Mouse (Mus musculus) right cerebral cortex, postnatal 25 days (tissue): ENCODE results near the gene Guca2a.
"Not testable (repeated sequence)": the region's sequence is repeated elsewhere in the genome, so short reads cannot be mapped to it uniquely, and the experiment has no call there.

Experiments
- DNase-seq: peaks from one replicate; pipeline ENCODE4 v3.0.0; 2022

The Guca2a gene

GRCm38 (mm10) chr4:119637176-119637845 lies at the start of gene Guca2a:
Gene Guca2a (plus strand): TSS chr4:119637704.
- no peak for DNase-seq

- DNase-seq, result no peak
Measured at GRCm38 (mm10) chr4:119588037-119588436, 49.5 kb upstream of the Guca2a start.

DNA sequence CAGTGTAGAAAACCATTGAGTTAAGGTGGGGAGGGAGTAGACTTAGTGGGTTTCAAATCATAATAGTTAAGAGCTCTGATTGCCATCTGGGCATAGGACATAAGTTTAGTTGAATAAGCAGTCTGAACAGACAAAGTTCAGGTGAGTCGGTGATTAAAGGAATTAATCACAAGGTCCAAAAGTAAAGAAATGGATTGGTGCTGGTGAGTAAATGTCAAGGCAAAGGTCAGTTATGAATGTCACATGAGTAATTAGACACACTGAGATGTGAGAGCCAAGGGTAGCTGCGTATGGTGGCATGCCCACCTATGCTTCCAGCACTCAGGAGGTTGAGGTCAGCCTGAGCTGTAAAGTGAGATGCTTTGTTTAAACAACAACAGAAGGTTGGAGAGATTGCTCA lies 48.1 kb upstream of the Guca2a start:
- DNase-seq, result no peak

GRCm38 (mm10) chr4:119590027-119590426 lies 47.5 kb upstream of the Guca2a start:
- DNase-seq, result no peak

GRCm38 (mm10) chr4:119592479-119592878 lies 45.0 kb upstream of the Guca2a start:
- DNase-seq, result no peak

- DNase-seq, result no peak
Measured at GRCm38 (mm10) chr4:119594331-119594730, 43.2 kb upstream of the Guca2a start.

GRCm38 (mm10) chr4:119599605-119600004 lies 37.9 kb upstream of the Guca2a start:
- DNase-seq, result no peak

GRCm38 (mm10) chr4:119609488-119609887 lies 28.0 kb upstream of the Guca2a start:
- DNase-seq, result no peak

DNA sequence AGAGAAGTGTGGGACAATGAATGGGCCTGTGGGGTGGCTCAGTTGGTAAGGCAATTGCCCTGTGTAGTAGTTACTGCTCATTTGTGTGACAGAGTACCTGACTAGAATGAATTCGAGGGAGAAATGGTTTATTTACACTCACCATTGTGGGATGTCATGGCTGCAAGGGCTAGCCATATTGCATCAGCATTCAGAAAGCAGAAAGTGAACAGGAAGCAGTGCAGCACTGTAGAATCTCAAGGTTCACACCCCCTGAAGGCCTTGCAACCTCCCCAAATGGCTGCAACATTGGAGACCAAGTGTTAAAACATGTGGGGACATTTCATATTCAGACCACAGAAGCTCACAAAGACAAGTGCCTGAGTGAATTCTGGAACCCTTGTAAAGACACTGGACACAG lies 23.4 kb upstream of the Guca2a start:
- DNase-seq, result no peak

DNA sequence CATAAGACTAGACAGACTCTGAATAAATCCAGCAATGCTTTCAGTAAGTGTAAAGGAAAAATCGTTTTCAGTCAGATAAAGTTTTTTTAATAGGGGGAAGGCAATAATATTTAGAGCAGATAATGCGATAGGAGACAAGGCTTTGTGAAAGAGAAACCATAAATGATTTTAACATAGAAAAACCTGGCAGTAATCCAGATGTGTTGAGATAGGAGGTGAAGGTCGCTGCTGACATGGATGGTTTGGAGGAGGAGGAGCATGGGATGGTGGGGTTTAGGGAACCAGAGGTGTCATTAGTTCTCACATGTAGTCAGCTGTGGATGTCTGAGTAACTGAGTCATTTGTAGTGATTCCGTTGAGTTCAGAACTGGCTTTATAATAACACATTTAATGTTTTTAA lies 22.8 kb upstream of the Guca2a start:
- DNase-seq, result no peak

DNA sequence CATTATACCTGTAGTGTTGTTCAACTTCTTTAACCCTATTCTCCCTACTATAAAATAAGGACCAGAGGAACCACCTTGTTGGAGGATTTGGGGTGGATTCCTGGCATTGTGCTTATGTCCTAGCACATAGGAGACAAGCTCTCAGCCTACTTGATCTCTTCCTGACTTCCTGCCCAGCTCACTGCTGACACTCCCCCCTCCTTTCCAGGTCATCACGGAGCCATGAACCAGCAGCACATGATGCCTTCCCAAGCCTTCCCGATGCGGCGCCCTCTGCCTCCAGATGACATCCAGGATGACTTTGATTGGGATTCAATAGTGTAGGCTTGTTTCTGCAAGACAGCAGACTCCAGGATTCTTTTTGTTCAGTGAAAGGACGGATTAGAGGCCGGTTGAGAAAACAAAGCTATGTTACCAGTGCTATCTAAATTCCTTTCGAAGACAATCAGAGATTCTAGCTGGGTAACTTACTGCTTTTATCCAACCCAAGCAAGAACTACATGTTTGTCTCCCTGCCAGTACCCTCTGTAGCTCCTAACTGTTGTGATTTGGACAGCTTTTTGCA lies 11.3 kb upstream of the Guca2a start:
- DNase-seq, result no peak

DNA sequence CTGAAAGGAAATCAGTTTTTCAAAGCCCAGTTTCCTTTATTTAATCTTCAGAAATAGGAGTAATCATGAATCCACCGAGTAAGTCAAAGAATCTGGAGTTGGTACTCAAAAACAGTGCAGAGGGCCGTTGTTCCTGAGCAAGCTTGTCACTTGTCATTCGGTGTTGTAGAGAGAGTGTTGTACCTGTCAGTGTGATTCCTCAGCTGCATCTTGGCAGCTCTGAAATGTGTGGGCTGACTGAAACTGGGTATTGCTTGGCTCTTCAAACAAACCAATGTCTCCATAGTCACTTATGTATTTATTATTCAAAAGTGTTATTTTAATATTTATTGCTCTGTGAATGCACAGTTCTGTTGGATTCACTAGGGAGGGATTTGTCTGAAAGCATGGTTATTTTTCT lies 10.6 kb upstream of the Guca2a start:
- no peak for DNase-seq

DNA sequence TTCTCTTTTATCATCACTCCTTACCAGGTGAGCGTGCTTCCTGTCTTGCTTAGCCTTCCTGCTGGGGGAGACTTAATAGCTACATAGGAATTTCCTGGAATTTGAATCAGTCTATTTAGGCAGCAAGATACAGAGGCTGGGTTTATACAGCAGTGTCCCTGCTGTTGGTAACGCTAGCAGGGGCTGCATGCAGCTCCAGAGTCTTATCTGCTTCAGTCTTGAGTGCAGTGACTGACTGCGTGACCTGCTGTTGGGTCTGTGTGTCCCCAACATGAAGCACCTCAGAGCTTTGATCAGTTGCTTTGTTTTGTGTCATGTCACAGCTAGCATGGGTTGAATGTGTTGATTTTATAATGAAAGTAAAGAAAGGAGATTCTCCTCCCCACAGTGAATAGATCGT lies 10.2 kb upstream of the Guca2a start:
- DNase-seq, result no peak

DNA sequence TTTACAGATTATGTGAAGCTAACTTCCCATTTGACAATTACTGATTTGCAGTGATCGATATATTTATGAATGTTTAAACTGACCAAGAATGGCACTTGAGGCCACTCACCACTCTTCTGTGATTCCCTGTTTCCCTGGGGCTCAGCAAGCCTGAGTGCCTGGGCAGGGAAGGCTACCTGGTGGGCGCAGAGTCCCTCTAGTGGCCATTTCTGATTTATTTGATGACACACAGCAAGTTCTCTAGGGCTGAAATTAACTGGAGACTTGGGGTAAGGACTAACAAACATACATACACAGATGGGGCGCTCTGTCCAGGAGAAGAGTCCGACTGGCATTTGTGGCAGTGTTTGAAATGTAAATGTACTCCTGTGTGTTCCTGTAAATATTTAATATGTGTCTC lies 9.1 kb upstream of the Guca2a start:
- not testable (repeated sequence) for DNase-seq

- DNase-seq, result peak; percentile 57
Measured at GRCm38 (mm10) chr4:119631115-119631919, 6.2 kb upstream of the Guca2a start.

DNA sequence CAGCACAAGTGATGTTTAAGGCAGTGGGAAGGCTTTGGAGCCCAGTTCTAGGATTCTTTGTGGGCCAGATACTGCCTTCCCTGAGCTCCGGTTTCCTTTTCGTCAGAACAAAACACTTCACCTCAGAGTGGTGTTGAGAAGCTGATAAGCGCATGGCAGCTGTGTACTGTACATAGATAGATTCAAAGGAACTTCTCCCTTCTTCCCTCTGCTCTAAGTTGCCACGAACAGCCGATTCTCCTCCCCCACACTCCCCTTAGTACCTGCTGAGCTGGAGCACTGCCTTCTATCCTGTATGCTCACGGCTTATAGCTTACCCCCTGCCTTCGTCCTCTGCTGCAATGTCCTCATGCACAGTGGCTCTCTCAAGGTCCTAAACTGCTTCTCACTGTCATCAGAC lies 4.8 kb upstream of the Guca2a start:
- DNase-seq, result no peak

- no peak for DNase-seq
Measured at GRCm38 (mm10) chr4:119633342-119633741, 4.2 kb upstream of the Guca2a start.

DNA sequence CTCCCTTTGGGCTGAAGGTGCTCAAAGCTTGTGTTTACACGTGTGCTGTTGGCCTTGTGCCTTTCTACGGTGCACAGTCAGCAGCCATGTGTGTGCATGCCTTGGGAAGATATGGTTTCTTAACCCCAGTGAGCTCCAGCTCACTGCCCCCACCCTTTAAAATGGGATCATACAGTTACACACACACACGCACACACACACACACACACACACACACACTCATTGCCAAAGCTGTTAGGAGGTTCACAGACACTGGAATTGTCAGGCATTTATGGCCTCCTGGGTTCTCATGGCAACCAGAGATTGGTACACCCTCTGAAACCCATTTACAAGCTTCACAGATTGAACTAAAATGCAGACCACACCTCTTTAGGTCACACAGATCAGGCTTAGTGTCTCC lies 3.6 kb upstream of the Guca2a start:
- DNase-seq, result no peak

DNA sequence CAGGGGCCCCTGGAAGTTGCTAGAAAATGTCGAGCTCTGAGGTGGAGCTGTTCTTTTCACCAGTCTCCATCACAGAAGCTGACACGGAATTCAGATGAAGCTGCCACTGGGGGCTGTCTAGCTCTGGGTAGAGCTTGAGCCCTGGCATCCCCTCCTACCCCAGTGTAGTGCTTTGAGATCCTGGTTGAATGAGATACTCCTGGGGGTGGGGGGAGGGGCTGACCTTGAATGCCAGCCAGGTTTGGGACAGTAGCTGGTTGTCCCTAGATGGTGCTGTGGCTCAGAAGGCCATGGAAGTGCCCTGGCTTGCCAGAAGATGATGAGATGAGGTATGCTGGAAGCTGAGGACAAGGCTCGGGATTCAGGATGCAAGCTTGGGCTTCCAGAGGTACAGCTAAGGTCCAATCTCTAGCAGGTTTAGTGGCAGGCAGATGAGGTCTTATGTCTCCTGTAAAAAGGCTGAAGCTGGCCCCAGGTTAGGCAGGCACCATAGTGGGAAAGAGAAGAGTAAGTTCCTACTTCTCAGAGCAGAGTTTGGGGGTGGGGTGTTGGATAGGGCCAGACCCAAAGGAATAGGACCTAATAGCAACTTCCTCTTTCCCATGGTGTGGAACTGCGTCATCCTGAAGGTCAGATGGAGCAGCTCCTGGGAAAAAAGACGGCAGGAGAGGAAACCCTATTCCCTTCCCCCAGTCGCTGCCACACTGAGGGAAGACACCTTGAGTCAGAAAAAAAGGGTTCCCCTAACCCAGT lies 2.4 kb upstream of the Guca2a start:
- no peak for DNase-seq

DNA sequence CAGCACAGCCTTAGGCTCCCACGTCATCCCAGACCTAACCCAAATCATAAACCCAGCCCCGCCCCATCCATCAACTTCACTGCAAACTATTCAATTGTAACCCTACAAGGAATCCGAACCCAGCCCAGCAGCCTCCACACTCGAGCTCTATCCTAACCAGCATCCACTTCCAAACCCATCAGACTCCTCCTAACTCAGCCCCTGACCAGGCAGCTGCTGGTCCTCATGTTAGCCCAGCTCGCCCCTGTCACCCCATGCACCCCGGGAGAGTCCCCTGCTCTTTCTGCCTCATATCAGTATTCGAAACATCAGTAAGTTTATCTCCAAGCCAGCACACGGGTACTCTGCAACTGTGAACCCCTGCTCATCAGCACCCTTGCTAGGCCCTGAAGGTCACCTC lies 1.8 kb upstream of the Guca2a start:
- no peak for DNase-seq

DNA sequence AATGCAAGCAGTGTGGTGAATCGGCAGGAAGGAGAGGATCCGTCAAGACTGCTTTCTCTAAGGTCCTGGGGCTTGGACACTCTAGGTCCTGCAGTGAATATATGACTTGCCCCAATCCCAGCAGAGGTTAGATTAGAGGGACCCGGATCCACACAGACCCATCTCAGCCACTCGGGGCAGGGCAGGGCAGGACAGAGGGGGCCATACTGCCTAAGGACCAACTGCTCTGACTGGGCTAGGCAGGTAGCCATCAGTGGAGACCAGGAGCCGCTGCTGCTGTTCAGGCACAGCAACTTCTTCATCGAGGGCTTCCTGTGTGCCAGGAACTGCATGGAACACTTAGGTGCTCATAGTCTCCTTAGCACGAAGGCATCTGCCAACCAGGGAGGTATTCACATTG lies 773 bp upstream of the Guca2a start:
- no peak for DNase-seq

GRCm38 (mm10) chr4:119637946-119638345 lies 442 bp downstream of the Guca2a start:
- no peak for DNase-seq

- DNase-seq, result no peak
Measured at GRCm38 (mm10) chr4:119638656-119639055, 1.2 kb downstream of the Guca2a start.

DNA sequence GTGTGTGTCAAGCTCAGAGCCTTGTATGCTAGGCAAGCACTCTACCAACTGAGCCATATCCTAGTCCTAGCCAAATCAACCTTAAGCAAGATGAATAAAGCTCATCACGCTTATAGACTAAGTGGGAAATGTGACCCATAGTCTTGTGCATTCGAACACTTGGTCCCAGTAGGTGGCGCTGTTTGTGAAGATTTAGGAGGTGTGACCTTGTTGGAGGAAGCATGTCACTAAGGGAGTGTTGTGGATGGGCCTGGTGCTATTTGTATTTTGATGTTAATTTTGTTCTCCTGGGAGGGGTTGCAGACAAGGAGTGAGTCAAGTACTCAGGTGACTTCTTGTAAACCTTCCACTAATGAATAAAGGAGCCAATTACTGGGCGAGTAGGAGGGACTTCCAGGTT lies 5.2 kb downstream of the Guca2a start:
- DNase-seq, result no peak
